Mouse (Mus musculus) right cerebral cortex, postnatal 14 days (tissue): ENCODE measurements around the gene Rbm34.
"Not testable (repeated sequence)": the region's sequence is repeated elsewhere in the genome, so short reads cannot be mapped to it uniquely, and the experiment has no call there.

ENCODE experiments used
- DNase-seq: peaks from one replicate; pipeline ENCODE4 v3.0.0; 2022

The Rbm34 gene

GRCm38 (mm10) chr8:126917179-126917905 is 53.5 kb downstream of the Rbm34 start:
- DNase-seq, result no peak

- DNase-seq, result no peak
Observed at GRCm38 (mm10) chr8:126916611-126917010, 54.3 kb downstream of the Rbm34 start.

- DNase-seq, result no peak
Observed at GRCm38 (mm10) chr8:126914609-126915375, 56.1 kb downstream of the Rbm34 start.

DNA sequence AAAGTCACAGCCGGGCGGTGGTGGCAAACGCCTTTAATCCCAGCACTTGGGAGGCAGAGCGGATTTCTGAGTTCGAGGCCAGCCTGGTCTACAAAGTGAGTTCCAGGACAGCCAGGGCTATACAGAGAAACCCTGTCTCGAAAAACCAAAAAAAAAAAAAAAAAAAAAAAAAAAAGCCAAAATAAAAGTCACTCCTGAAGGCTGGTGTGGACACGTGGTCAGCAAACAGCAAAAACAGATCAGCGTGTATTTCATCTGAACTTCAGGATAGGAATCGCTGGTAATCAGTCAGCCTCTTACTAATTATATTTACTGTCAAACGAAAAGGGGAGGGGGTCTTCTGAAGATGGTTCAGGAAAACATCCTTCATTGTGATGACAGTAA is 56.8 kb downstream of the Rbm34 start:
- not testable (repeated sequence) for DNase-seq

- DNase-seq, result no peak
Observed at GRCm38 (mm10) chr8:126913241-126914106, 57.4 kb downstream of the Rbm34 start.

DNA sequence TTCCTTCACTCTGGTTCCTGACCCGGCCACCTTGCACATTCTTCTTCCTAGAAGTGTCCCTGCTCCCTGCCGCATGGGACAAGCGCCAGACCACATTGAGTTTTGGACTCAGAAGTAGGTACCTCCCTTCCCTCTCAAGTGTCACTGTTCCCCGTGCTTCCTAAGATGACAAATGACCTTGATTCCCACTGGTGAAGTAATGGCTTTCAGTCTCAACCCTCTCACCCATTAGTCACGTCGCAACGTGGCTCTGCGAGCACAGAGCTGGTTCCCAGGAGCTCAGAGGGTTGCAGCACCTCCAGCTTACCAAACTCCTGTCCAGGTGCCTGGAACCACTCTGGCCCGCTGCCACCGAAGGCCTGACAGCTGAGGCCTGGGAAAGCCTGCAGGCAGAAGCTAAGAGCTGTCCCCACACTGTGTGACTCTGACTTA is 61.5 kb downstream of the Rbm34 start:
- DNase-seq, result no peak

- DNase-seq, result no peak
Observed at GRCm38 (mm10) chr8:126908805-126909204, 62.1 kb downstream of the Rbm34 start.

DNA sequence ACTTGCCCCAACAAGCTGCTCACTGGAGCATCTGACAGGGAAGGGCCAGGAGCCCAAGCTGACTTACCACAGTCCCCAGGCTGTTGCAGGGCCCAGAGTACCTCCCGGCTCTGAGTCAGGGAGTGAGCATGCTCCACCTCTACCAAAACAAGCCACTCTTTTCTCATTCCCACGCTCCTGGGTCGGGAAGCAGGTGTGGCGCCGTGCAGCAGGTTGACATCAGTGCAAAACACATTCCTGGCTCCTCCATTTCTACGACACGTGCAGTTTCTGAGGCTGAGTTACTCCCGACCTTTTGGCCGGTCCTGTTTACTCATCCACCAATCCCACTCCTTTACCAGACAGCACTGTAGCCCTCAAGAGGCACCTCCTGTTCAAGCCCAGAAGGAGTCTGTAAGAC is 62.9 kb downstream of the Rbm34 start:
- DNase-seq, result no peak

- no peak for DNase-seq
Observed at GRCm38 (mm10) chr8:126907374-126907773, 63.5 kb downstream of the Rbm34 start.

DNA sequence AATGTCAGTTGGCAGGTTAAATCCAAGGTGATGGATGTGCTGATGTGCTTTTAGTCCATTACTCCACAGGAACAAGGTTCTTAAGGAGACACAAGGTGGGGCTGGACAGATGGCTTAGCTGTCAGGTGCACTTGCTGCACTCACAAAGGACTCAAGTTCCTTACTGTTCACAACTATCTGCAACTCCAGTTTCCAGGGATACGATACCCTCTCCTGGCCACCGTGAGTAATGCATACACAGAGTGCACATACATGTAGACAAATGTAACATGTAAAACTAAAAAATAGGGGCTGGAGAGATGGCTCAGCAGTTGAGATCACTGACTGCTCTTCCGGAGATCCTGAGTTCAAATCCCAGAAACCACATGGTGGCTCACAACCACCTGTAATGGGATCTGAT is 65.5 kb downstream of the Rbm34 start:
- no peak for DNase-seq

GRCm38 (mm10) chr8:126903927-126904326 is 66.9 kb downstream of the Rbm34 start:
- no peak for DNase-seq

- no peak for DNase-seq
Observed at GRCm38 (mm10) chr8:126903224-126903895, 67.5 kb downstream of the Rbm34 start.

DNA sequence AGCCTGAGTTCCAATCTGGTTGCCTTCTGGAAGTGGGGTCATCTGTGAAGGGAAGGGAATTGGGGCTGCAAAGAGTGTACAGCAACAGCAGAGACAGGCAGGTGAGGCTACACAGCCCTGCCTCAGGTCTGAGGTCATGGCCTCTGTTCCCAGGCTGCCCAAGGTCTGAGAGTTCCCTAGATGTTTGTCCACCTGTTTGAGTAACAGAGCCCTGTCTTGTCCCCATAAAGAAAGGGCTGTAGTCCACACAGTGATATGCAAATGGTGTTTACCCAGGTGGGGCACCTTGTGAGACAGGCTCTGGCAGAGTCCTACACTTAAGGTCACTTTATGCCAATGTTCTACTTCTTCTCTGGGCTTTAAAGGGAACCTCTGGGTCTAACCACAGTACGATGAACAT is 69.3 kb downstream of the Rbm34 start:
- DNase-seq, result no peak

DNA sequence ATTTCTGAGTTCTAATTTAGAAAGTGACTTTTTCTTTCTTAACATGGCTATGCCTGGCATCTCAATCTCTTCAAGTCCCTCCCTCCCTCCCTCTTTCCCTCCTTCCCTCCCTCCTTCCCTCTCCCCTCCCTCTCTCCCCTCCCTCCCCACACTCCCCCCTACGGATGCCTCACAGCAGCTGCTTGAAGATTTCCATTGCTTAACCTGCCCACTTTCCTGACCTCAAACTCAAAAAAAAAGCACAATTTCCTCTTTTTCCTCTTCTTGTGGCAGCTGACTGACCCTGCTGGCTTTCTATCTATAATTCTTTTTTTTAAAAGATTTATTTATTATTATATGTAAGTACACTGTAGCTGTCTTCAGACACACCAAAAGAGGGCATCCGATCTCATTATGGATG is 69.8 kb downstream of the Rbm34 start:
- no peak for DNase-seq
